Mouse (Mus musculus) cerebellum, postnatal 36 days (tissue): ENCODE data around the gene Cbln1.

Experiments
- DNase-seq, 2 experiments: peaks; one replicate each; pipeline ENCODE4 v3.0.0; 2021 to 2022; ENCODE audit warnings: mixed read lengths in 2 of 2

The Cbln1 gene

DNA sequence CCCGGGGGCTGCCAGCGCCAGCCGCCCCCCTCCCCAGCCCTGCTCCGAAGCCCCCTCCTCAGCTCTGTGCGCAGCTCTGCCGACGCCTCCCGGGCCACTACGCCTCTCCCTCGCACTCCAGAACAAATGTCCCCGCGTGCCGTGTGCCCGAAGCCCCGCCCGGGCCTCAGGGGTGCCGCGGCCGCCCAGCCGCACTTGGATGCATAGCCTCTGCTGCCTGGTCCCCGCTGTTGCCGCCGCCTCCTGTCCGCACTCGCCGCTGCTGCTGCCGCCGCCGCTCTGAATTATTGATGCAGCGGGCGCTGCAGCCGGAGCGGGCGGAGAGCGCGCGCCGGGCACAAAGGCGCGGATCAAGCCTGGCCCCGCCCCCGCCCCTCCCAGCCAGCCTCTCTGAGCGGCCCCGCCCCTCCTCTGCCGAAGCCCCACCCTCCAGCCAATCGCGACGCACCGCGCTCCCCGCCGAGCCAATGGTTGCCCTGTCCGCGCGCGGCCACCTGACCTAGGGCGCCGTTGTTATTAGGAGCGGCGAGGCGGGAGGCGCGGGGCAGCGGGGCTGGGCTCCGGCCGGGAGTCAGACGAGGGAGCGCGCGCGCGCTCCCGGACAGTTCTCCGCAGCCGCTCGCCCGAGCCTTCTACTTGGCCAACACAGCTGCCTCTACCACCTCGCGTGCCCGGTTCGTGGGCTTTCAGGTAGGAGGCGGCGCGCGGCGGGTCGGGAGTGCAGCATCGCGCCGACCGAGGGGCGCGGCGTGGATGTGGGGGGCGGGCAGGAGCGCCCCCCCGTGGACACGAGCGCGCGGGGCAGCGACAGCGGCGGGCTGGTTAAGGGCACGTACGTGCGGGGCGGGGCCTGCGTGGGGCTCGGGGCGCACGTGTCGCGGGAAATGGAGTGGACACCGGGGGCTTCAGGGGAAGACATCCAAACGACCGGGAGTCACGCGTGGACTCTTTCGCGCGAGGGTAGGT lies at the start of gene Cbln1:
Gene Cbln1, minus strand, starts transcription at position 339 of the 966 bp plus-strand sequence.
- DNase-seq: peak; percentile 94 to 97

DNA sequence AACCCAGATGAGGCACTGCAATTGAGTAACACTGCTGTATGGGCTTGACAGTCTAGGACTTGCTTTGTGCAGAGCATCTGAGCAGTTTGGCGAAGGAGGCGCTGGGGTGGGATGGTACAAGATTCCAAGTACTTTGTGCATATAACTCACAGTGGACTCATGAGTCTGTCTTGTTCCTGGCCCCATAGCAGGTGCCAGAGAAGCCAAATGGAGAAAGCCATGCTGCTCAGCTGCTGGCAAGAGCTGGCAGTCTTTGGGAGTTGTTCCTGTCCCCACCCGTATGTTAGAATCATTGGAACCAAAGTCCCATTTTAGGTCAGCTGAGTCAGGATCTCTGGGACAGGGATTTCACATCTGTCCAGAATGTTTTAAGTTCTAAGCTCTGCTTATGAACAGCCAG lies 44.7 kb upstream of the Cbln1 start:
- DNase-seq: peak in 1 of 2 experiments; percentile 36

DNA sequence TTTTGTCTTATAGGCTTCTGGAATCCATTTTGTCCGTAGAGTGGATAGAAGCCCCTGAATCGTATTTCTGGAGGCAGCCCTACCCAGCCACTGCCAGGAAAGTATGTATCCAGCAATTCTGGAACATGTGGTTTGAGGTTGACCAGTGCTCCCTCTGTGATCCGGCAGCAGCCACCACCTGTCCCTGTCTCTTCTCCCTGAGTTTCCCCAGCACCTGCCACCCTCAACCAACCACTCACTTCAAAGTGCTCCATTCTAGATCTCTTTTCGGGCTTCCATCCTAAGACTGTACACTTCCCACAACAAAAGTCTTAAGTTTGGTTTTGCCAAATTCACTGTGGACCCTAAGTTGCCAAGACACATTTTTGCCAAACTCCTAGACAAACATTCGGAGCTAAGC lies 41.4 kb upstream of the Cbln1 start:
- DNase-seq: no peak

DNA sequence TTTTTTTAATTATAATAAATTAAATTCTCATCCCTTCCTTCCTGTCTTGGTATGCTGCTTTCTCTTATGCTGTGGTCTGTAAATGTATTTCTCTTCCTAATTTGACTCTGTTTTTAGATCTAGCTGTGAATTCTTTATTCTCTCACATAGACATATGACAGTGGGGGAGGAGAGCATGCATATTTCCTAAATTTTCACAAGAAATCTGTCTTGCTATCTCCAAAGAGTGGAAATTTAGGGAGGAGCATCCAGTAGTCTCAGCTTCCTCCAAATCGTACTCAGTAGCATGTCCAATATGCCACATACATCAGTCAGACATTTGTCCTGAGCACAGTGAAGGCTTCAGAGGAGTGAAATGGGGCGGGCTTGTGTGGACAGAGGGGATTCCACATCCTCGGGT lies 40.9 kb upstream of the Cbln1 start:
- no peak for DNase-seq

DNA sequence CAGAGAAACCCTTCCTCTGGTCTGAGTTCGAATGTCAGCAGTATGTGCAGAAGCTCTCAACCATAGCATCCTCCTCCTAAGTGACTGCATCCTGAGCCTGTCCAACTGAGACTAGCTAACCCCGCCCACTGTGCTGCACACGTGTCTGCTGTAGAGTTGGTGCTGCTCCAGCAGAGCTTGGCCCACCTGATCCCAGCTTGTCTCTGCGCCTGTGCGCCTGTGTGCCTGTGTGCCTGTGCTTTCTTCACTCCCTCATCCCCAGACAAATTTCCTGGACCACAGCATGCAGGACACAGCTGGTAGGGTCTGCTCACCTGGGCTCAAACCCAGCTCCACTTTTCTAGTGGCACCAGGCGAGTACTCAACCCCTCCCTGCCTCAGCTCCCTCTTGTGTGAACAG lies 40.2 kb upstream of the Cbln1 start:
- peak in 1 of 2 experiments; percentile 48 for DNase-seq

DNA sequence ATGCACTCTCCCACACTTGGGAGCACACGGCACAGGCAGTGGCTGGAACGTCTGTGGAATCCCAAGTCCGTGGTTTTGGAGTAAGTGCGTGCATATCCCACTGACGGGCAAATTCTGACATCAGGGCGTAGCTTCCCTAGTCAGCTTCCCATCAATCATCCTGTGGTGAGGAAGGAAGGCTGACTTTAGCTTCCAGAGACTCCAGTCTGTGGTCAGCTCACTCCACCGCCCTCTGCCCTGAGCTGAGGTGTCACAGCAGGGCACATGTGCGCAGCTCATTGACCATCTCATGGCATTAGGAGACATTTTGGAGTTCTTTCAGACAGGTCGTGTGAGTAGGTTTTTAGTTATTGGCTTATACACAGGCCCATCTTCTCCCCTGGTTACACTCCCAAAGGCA lies 34.6 kb upstream of the Cbln1 start:
- no peak for DNase-seq

DNA sequence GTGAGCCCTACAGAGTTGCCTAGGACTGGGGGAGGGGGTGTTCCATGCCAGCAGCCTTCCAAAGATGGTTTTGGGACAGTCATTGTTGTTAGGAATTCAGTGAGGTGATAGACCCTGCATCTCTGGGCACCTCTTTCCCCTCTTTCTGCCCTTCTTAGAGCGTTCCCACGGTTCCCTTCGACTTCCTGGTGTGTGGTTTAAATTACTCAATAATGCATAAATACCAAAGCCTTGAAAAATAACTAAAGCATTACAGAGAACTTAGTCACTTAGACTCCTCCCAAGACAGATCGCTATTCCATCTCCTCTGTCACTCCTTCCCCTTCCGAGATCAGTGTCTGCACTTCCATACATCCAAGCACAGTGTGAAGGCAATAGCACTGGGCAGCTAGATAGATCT lies 32.0 kb upstream of the Cbln1 start:
- no peak for DNase-seq

DNA sequence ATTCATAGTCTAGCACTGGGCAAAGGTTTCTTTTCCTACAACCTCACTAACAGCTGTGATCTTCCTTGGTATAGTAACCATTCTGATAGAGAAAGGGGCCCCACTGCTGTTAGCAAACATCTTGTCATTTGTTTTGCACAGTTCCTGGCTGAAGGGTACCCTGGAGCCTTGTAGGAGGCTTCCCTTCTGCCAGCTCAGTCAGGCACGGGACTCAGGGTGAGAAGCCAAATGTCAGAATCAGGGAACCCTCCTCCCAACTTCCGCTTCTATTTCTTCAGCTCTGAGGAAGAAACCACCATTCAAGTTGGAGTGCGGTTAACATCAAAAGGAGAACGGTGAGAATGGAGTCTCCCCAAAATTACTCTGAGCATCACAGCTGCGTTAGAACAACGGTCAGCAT lies 30.3 kb upstream of the Cbln1 start:
- no peak for DNase-seq

DNA sequence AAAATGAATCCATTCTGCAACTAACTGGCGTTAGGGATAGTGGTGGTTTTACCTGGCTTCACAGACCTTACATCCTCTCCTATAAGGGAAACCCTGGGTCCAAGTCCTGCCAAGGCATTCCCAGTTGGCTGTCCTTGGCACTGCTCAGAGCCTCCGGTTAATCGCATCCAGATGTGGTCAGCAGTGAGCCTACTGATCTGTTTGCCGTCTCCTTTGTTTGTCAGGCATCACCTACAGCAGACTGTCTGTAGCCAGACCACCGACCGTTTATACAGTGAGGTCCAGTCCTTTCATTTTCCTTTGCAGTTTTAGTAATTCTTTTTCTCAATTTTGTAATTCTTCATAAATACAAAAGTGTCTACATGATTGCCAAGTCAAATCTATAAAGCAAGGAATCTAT lies 25.2 kb upstream of the Cbln1 start:
- no peak for DNase-seq

DNA sequence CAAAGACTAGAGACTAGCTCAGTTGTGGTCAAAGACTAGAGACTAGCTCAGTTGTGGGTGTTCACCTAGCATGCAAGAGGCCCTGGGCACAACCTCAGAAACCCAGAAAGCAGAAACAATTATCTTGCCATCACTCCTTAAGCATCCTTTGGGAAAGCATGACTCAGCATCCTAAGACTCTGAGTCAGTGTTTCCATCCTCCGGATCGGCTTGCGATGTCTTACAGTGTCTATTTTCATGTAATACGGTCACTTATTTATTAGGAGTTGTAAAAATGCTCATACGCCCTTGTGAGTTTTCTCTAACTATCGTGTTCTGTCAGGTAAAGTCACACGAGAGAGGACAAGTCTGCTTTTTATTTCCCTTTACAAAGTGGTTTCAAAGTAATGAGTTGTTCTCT lies 24.1 kb upstream of the Cbln1 start:
- no peak for DNase-seq

DNA sequence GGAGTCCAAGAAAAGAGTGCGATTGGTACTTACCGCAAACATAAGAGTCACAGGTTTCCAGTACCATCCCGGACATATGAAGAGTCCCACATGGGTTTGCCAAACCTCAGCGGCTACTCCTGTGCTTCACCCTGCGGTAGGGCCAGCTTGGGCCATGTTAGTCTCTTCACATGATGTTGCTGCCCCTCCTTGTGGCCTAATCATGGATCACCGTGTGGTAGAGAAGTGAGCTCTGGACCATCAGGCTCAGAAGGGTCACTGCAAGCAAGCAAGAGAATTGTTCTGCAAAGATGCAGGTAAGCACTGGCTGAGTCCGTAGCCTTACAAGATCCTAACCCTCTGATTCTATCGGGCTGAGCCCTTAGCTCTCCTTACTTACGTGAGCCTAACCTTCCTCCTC lies 22.5 kb upstream of the Cbln1 start:
- no peak for DNase-seq

DNA sequence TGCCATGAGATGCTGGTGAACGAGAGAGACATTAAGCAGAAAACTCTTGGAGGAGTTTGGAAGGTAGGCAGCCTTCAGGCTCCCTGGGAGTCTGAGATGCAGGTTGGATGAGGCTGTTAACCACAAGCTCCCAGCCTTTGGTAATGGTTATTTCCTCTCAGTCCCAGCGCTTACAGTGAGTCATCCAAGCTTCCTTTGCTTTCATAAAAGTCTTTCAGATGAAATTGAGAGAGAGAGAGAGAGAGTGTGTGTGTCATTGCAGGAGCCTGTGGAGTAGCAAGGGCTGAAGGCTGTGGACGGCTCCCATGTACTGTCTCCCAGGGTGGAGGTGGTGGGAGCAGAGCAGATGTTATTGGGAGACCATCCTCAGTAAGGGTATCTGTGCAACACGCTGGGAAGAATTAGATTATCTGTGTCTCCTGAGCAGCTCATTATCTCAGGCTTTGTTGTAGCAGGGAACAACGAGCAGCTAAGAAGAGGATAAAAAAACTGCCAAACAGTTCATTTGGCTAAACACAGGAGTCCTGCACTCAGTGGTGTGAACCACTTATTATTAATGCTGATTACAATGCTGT lies 17.5 kb upstream of the Cbln1 start:
- no peak for DNase-seq

DNA sequence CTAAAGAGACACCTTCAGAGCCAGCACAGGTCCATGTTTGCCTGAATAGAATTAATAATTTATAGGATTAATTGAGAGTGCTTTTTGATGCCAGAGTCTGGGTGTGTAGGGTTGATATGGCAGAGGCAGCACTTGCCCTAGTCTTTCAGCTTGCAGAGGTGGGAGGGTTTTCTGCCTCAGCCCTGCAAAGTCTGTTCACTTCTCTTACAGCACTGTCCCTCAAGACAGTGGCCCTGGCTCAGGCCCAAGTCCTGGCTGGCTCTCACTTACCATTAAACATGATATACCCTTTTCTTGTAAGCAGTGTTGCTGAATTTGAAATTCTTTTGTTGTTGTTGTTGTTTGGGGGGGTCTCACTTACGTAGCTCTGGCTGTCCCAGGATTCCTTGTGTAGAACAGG lies 9.0 kb upstream of the Cbln1 start:
- peak in 1 of 2 experiments; percentile 48 for DNase-seq

DNA sequence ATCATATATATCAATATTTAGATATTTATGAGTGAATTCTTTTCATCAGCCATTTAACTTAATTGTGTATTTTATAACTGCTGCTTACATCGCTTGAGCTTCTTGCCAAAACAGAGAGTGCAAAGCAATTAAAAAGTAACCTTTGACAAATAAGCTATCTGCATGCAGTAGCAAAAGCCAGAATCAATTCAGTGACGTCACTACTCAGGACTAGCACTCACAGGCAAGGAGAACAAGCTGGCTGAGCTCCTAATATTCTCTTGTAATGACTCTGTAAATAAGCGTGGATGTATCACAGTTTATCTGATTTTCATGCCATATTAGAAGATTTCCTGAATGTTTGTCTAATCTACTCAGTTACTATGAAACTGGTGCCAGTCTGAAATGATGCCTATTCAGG lies 5.8 kb upstream of the Cbln1 start:
- no peak for DNase-seq

DNA sequence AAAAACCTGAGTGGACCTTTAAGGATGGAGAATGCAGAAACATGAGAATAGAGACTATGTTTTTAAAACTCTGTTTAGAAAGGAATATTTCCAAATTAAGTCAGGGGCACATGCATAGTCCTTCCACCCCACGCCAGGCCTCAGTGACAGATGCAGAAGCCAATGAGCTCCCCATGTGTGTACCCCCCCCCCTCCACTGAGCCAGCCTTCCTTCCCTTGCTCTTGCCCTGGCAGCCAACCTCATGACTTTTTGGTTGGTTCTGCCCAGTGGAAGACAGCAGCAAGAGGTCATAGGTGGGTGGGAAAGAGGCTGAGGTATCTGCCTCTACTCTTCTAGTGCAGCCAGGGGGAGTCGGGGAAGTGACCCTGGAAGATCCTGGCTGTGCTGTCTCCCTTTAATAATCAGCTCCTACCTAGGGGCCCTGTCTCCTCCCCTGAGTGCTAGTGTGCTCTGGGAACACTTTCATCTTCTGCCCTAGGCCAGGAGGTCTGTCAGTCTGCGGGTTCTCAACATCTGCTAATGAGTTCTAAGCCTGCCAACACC lies 4.8 kb upstream of the Cbln1 start:
- peak in 1 of 2 experiments; percentile 41 for DNase-seq

DNA sequence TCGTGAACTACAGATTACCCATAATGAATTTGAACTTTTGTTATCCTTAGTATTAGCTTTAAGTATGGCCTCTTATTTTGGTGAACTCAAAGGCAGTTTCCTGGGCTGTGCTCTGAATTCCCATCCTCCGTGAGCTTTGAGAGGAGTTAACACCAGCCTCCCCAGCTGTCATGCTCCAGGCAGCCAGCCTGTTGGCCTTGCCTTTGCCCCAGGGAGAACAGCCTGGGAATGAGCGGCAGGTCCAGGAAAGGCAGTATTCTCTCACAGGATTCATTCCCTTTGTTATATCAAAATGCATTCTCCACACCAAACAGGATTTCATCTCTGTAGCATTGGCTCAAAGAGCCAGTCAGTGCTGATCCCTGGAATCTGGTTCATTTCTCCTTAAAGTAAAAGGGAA lies 3.1 kb upstream of the Cbln1 start:
- peak; percentile 45 to 53 for DNase-seq

DNA sequence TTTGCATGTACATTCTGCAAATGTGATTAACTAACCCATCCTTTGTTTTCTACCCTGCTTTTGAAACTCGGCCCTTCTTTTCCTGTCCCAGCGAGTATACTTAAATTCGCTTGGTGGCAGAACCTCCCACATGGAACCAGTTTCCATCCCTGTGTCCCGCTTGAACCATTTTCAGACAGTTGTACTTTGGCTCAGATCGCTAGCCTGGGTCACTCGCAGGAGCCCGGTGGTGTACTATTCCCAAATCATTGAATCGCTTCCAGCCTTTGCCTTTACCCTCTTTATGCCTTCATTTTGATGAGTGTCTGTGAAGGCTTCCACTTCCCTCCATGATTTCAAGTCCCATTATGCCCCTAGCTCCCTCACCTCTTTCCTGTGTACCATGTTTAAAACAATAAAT lies 2.0 kb upstream of the Cbln1 start:
- no peak for DNase-seq

DNA sequence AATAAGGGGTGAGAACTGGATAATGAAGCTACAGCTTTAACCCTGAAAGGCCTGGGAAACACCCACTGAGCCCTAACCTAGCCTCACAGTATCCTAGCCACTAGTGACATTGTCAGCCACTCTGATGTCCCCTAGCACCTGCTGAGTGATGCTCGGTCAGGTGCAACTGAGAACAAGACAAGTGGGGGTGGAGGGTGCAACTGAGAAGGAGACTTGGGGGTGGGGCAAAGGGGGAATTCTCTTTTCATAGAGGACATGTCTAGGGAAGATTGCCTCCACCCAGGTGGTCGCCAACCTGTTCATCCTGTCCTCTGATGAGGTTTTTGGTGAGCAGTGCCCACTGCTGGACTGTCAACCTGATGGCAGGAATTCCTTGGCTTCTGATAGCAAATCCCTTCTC lies 1.5 kb upstream of the Cbln1 start:
- peak; percentile 54 to 62 for DNase-seq

DNA sequence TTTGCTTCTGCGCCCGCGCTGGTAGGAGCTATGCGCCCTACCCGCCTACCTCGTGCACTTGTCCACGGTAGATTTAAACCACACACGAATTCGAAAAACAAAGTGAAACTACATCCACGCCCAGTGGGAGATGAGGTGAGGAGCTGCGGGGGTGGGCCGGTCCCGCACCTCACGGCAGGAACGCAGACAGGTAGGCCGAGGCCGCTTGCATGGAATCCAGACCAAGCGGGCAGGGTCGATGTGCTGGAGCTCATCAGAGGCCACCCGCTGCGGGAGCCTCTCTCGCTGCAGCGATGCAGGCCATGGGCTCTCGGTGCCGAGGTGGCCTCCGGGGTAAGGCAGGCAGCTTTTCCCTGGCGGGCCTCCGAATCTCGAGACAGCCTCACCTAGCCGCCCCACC lies 905 bp upstream of the Cbln1 start:
- peak; percentile 56 to 59 for DNase-seq

DNA sequence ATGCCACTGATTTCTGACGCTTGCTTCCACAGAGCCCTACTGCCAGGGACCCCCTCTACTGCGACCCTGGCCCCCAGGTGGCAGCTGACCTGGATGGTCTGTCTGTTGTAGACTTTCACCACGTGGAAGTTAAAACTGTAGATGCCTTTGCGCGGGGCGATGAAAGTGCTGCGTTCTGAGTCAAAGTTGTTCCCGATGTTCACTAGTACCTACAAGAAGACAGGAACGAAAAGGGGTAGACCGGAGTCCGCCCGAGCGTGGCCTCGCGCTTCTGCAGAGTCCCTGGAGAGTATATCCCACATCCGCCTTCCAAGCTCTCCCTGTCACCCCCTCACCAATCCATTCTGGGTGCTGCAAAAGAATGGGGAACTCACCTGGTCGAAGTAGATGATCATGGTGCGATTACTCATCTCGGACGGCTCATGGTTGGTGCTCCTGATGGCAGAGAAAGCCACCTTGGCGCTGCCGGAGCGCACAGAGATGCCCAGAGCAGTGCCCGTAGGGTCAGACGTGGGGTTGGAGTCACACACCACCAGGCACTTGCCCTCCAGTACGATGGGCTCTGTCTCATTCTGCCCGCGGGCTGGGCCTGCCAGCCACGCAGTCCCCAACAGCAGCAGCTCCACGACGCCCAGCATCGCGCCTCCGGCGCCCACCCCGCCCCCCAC lies 672 bp downstream of the Cbln1 start:
- peak; percentile 53 to 60 for DNase-seq

DNA sequence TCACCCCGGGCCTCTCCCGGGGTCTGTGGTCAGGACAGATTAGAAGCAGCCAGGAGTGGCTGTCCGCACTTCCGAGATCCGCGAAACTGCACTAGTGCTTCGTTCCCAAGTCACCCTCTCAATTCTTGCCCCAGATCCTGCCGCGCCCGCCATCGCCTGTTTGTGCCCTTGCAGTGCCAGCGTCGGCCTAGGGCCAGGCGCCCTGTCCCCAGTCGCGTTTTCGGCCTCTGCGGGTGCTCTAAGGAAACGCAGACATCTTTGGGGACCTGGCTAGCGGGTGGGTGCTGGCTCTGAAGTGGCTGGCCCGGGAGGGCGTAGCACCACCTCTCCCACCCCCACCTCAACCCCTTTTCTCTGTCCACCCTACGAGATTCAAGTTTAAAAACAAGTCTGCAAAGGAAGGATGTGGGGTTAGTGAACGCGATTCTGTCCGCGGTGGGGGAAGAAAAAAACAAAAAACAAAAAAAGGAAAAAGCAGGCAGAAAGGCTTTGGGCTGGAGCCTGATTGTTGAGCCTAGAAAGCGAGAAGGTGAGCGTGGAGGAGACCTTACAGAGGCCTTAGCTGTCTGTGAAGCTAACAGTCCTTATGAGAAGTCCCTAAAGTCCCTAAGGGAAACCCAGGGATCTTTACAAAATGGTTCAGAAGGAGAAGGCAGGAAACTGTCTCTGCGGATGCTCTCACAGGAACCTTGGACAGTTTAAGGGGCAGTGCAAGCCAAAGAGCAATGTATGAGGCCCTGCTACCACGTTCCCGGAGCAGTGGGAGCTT lies 1.4 kb downstream of the Cbln1 start:
- no peak for DNase-seq

DNA sequence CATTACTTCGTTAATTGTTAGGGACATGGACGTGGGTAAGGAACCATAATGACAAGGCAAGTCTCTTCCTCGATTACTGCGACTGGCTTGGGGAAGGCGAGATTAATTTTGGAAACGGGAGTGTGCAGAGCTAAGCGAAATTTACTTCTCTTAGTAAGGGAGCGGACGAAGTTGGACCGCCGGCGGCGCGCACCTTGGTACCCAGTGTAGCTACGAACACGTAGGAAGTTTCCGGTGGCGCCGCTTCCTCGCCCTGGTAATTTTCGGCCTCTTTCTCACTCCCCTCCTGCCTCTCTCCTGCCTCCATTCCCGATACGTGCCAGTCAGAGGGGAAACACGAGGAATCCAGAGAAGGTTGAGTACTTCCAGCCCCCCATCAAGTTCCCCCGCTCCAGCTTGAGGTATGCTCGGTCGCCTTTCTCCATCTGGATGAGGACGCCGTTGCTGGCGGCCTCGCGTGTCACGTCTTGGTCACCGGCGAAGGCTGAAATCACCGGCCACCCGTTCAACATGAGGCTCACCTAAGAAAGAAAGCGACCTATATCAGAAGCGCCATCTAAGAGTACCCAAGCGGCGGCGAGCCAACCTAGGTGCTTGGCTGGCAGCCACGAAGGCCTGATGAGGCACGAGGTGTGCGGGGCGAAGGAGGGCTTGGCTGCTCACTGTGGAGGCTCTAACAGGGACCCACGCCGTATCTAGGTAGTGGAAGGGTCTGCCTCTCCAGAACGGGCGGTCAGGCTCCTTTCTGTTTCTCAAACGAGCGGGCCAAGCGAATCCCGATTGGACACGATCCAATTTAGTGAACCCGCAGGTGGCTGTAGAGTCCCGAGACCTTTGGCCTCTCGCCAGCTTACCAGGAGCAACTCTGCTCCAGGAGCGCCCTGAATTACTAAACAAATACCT lies 2.2 kb downstream of the Cbln1 start:
- peak; percentile 90 to 93 for DNase-seq
